Mouse (Mus musculus) myocyte (in vitro differentiated cells): ENCODE measurements around the gene Tas1r2. TPM values are rescaled to one million over a fixed set of nuclear protein-coding genes. Genes with fewer than 3 reads are reported as not detected.
A peak's percentile ranks its signal among the peaks of the same experiment; 100 is the strongest.

Source experiments
- H3K27me3 ChIP-seq: one replicate; pipeline ENCODE4 v1.6.1; 2011; ENCODE audit not compliant: control insufficient read depth, insufficient read depth, insufficient read length
- H3K36me3 ChIP-seq: one replicate; pipeline ENCODE4 v1.6.1; 2011; ENCODE audit not compliant: control insufficient read depth, insufficient read depth
- H3K4me2 ChIP-seq: one replicate; pipeline ENCODE4 v1.6.1; 2011; ENCODE audit warnings: low read depth, control low read depth
- H3K4me3 ChIP-seq: one replicate; pipeline ENCODE4 v1.5.1; 2011; ENCODE audit warnings: mild to moderate bottlenecking, control low read depth, moderate library complexity
- H3K79me2 ChIP-seq: one replicate; pipeline ENCODE4 v1.6.1; 2011; ENCODE audit not compliant: control insufficient read depth, insufficient read depth
- H3ac ChIP-seq: one replicate; pipeline ENCODE4 v1.6.1; 2011; ENCODE audit not compliant: control insufficient read depth, insufficient read length
- CEBPB ChIP-seq: IDR thresholded peaks from 2 replicates; pipeline ENCODE4 v1.6.1; 2011; ENCODE audit warnings: mild to moderate bottlenecking, moderate library complexity; ENCODE audit not compliant: poor library complexity, insufficient read depth, severe bottlenecking
- E2F4 ChIP-seq: IDR thresholded peaks from one replicate; pipeline ENCODE4 v1.6.1; 2011; ENCODE audit warnings: mild to moderate bottlenecking, control low read depth, moderate library complexity; ENCODE audit not compliant: insufficient read depth
- MAX ChIP-seq: IDR thresholded peaks from one replicate; pipeline ENCODE4 v1.6.1; 2011; ENCODE audit warnings: low read depth, mild to moderate bottlenecking, control low read depth
- MYOD1 ChIP-seq, 3 experiments: IDR thresholded peaks; one replicate each; pipeline ENCODE4 v1.6.1; 2011; ENCODE audit warnings: control low read depth in 2 of 3, low read depth in 2 of 3, mild to moderate bottlenecking in 2 of 3, moderate library complexity in 1 of 3; ENCODE audit not compliant: insufficient read length in 2 of 3, control insufficient read depth in 1 of 3
- MYOG ChIP-seq, 3 experiments: IDR thresholded peaks; one replicate each; pipeline ENCODE4 v1.6.1; 2011; ENCODE audit warnings: control low read depth in 2 of 3, low read depth in 2 of 3, mild to moderate bottlenecking in 2 of 3; ENCODE audit not compliant: insufficient read length in 2 of 3, control insufficient read depth in 1 of 3, insufficient read depth in 1 of 3
- POLR2A ChIP-seq: IDR thresholded peaks from one replicate; pipeline ENCODE4 v1.6.1; 2011; ENCODE audit warnings: low read depth, mild to moderate bottlenecking, control low read depth, moderate library complexity; ENCODE audit not compliant: insufficient read length
- POLR2AphosphoS2 ChIP-seq: IDR thresholded peaks from one replicate; pipeline ENCODE4 v1.6.1; 2011; ENCODE audit warnings: low read depth, control low read depth; ENCODE audit not compliant: insufficient read length
- REST ChIP-seq: IDR thresholded peaks from one replicate; pipeline ENCODE4 v1.6.1; 2011; ENCODE audit warnings: mild to moderate bottlenecking, control low read depth, moderate library complexity; ENCODE audit not compliant: insufficient read depth, insufficient read length
- SRF ChIP-seq: IDR thresholded peaks from one replicate; pipeline ENCODE4 v1.6.1; 2011; ENCODE audit warnings: low read depth; ENCODE audit not compliant: control insufficient read depth, insufficient read length
- TCF12 ChIP-seq: IDR thresholded peaks from one replicate; pipeline ENCODE4 v1.6.1; 2011; ENCODE audit warnings: mild to moderate bottlenecking, control low read depth; ENCODE audit not compliant: poor library complexity, insufficient read depth, severe bottlenecking
- TCF3 ChIP-seq: IDR thresholded peaks from one replicate; pipeline ENCODE4 v1.6.1; 2011; ENCODE audit warnings: low read depth, control low read depth; ENCODE audit not compliant: insufficient read length
- USF1 ChIP-seq: IDR thresholded peaks from one replicate; pipeline ENCODE4 v1.6.1; 2011; ENCODE audit warnings: low read depth, mild to moderate bottlenecking, control low read depth, moderate library complexity
- polyA plus RNA-seq: library from polyadenylated mRNA; unstranded; fragments of >200 nt; fragmentation: generic; extraction: Trizol; gene quantifications from one replicate; pipeline ENCODE4 v1.2.1, GENCODE M21; 2012; ENCODE audit warnings: missing spikeins

Gene Tas1r2
- 1.00 TPM for polyA plus RNA-seq

DNA sequence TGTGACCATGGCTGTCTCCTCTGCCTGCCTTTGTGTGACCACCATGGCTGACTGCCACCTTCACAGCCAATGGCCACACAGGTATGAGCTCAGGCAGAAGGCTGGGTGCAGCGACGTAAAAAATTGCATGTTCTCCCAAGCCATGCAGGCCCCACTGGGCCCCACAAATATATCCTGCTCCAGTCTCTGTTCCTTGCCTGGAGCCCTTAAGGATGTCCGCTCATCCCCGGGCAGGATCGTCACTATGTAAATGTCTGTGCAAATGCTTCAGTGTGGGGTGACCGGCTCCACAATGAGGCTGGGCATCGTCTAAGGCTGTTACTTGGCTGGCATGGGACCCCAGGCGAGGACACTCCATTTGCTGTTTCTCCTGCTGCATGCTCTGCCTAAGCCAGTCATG is at the start of gene Tas1r2:
TSS of gene Tas1r2 (plus strand) at position 301 of the 400 bp plus-strand sequence.
- Histone ChIP-seq H3K27me3 (no peaks in the 10 kb centered on the region), H3K4me2 (no peak within 1 kb of the TSS), H3ac (no peak within 1 kb of the TSS), H3K4me3 (no peak within 1 kb of the TSS), H3K79me2 (no peaks in the 10 kb centered on the region), H3K36me3 (no peaks in the 10 kb centered on the region)
- TF ChIP-seq MYOG (IDR thresholded peaks at IDR 0.05; ENCODE audit: control insufficient read depth in 1 of 3, insufficient read depth in 1 of 3, insufficient read length in 2 of 3, low read depth in 2 of 3) (no peak), CEBPB (no peak)

DNA sequence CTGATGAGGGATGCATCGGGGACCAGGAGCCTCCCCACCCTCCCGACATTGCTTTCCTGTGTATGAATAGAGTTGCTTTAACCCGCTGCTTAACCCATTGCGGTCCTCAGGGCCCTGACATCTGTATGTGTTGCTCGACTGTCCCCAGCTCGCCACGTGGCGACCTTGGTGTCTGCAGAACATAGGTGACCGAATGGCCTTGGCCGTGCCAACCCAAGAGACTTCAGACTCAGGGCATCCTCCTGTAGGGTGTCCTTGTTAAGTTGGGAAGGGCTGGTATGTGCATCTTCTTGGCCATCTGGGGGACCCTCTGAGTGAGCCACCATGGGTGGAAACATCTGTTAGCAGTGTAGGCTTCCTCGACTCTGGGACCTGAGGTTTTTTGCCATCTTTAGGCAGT is 48.1 kb upstream of the Tas1r2 start:
- H3ac ChIP-seq: no peak overlapping the region
- H3K4me3 ChIP-seq: no peak overlapping the region
- no peak overlapping the region for H3K4me2 ChIP-seq
- no peak for TF ChIP-seq E2F4
- no peak for TF ChIP-seq SRF
- no peak for TF ChIP-seq MYOG (IDR thresholded peaks at IDR 0.05; ENCODE audit: control insufficient read depth in 1 of 3, insufficient read depth in 1 of 3, insufficient read length in 2 of 3, low read depth in 2 of 3)
- TF ChIP-seq REST: no peak
- no peak for TF ChIP-seq POLR2A
- no peak for TF ChIP-seq POLR2AphosphoS2
- TF ChIP-seq CEBPB: no peak
- no peak for TF ChIP-seq TCF12
- no peak for TF ChIP-seq MYOD1 (IDR thresholded peaks at IDR 0.05; ENCODE audit: control insufficient read depth in 1 of 3, insufficient read length in 2 of 3, low read depth in 2 of 3)
- TF ChIP-seq MAX: no peak
- TF ChIP-seq USF1: no peak
- no peak for TF ChIP-seq TCF3
- H3K79me2 ChIP-seq: peaks cover 11% of the 10 kb centered on the region
- H3K27me3 ChIP-seq: no peaks in the 10 kb centered on the region
- peaks cover 11% of the 10 kb centered on the region for H3K36me3 ChIP-seq

DNA sequence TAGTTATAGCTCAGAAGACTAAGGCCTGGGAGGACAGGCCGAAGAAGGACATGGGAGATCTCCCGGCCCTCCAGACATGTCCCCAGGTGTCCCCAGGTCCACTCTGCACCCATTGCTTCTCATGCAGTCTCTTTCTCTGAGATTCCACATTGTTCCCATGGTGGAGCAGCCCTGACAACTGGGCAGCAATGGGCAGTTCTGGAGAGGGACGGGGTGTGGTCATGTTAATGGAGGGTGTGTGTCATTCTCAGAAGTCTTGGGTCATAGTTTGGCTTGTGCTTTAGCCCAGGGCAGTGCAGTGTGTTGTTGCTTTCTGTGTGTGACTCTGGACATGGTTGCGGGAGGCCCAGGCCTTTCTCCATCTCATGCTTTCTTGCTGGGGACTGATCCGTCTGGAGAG is 46.6 kb upstream of the Tas1r2 start:
- Histone ChIP-seq H3ac (no peak overlapping the region), H3K36me3 (peaks cover 15% of the 10 kb centered on the region), H3K4me3 (no peak overlapping the region), H3K4me2 (no peak overlapping the region), H3K27me3 (no peaks in the 10 kb centered on the region), H3K79me2 (peaks cover 5% of the 10 kb centered on the region)
- TF ChIP-seq REST (no peak), MYOG (IDR thresholded peaks at IDR 0.05; ENCODE audit: control insufficient read depth in 1 of 3, insufficient read depth in 1 of 3, insufficient read length in 2 of 3, low read depth in 2 of 3) (peak in 1 of 3 experiments; percentile 56)

DNA sequence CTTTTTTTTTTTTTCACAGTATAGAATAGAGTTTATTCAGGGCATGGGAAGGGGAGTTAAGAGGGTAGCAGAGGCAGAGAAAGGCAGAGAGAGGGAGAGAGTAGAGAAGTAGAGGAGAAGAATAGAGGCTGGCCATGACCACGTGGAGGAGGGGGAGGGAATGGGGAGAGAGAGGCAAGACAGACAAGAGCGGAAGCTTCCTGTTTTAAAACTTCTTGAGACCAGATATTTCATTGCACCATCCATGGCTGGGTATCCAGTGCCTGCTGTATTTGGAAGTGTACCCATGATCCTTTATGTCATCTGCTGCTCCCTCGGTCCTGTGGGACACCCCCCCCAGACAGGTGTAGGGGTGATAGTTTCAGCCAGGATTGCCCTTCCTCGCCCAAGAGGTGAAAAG is 44.4 kb upstream of the Tas1r2 start:
- peaks cover 32% of the 10 kb centered on the region for H3K36me3 ChIP-seq
- TF ChIP-seq POLR2AphosphoS2: no peak
- TF ChIP-seq TCF12: no peak
- no peak for TF ChIP-seq POLR2A
- TF ChIP-seq REST: no peak
- no peak for TF ChIP-seq SRF
- no peak for TF ChIP-seq MYOG (IDR thresholded peaks at IDR 0.05; ENCODE audit: control insufficient read depth in 1 of 3, insufficient read depth in 1 of 3, insufficient read length in 2 of 3, low read depth in 2 of 3)
- TF ChIP-seq MYOD1 (IDR thresholded peaks at IDR 0.05; ENCODE audit: control insufficient read depth in 1 of 3, insufficient read length in 2 of 3, low read depth in 2 of 3): no peak
- no peak for TF ChIP-seq USF1
- TF ChIP-seq MAX: no peak
- H3K79me2 ChIP-seq: no peaks in the 10 kb centered on the region
- no peak overlapping the region for H3K4me2 ChIP-seq
- H3K27me3 ChIP-seq: no peaks in the 10 kb centered on the region
- H3ac ChIP-seq: no peak overlapping the region
- no peak overlapping the region for H3K4me3 ChIP-seq

DNA sequence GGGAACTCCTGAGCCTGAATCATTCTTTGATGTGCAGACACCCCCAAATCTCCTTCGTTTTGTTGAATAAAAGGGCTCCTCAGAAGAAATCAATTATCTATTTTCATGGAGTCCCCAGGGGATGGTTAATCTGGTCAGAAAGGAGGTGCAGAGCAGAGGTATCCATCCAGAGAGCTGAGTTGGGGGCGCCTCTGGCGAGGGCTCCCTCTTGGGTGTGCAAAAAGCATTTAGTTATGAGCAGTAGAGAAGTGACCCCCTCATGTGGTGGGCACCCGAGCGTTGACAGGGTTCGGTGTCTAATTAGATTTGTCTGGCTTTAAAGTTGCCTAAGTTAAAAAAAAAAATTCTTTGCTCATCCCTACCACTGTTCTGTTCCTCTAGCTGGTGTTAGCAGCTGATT is 42.4 kb upstream of the Tas1r2 start:
- no peak overlapping the region for H3K4me3 ChIP-seq
- no peak overlapping the region for H3ac ChIP-seq
- no peaks in the 10 kb centered on the region for H3K27me3 ChIP-seq
- no peaks in the 10 kb centered on the region for H3K79me2 ChIP-seq
- TF ChIP-seq MAX (no peak), POLR2A (no peak), USF1 (no peak), SRF (no peak), POLR2AphosphoS2 (no peak), REST (no peak), TCF3 (no peak), E2F4 (no peak)
- H3K36me3 ChIP-seq: peaks cover 45% of the 10 kb centered on the region
- no peak overlapping the region for H3K4me2 ChIP-seq

DNA sequence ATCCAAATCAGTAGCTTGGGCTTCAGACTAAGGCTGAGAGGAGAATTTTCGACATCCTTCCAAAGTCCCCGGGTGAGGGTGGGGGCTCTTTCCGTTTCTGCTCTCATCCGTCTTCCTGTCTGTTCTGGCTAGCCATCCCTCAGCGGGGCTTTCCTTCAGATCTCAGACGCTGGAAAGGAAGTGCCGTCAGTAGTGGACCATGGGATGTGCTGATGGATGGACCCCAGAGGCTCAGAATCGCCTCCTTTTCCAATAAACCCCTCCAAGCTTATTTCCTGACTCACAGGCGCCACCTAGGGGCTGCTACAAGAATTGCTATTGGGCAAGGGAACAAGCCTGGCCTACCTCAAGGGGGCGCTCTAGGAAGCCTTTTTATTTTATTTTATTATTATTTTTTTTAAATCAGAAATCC is 41.8 kb upstream of the Tas1r2 start:
- TF ChIP-seq USF1 (no peak), MYOG (IDR thresholded peaks at IDR 0.05; ENCODE audit: control insufficient read depth in 1 of 3, insufficient read depth in 1 of 3, insufficient read length in 2 of 3, low read depth in 2 of 3) (no peak), SRF (no peak), TCF12 (no peak), TCF3 (no peak), MAX (no peak), CEBPB (no peak), REST (no peak)
- H3K4me3 ChIP-seq: no peak overlapping the region

More for the DNA sequence above, 41.8 kb upstream of the Tas1r2 start:
- Histone ChIP-seq H3K4me2 (no peak overlapping the region), H3K27me3 (no peaks in the 10 kb centered on the region), H3K79me2 (no peaks in the 10 kb centered on the region), H3K36me3 (peaks cover 45% of the 10 kb centered on the region), H3ac (no peak overlapping the region)
